Mouse (Mus musculus): ENCODE measurements around the gene 4930415O20Rik. TPM values are rescaled to one million over a fixed set of nuclear protein-coding genes. Genes with fewer than 3 reads are reported as not detected.

The 4930415O20Rik gene
- total and polyA plus RNA-seq, 2 experiments from 2014 or later = not detected

- 2% methylated on average over 7 of the region's 26 CpGs for WGBS
- Histone ChIP-seq H3K27ac (peak overlapping the region; percentile 81), H3K4me2 (ENCODE audit: low read depth, low read length) (peak overlapping the region; percentile 86), H3K4me3 (ENCODE audit: low read length) (peak overlapping the region; percentile 89), H3K9ac (replicated peaks; ENCODE audit: low read length) (peak overlapping the region; percentile 86), H3K9me3 (ENCODE audit: low read length) (no peaks in the 10 kb centered on the region), H3K36me3 (ENCODE audit: insufficient read depth, low read length) (peaks cover 4% of the 10 kb centered on the region), H3K27me3 (ENCODE audit: insufficient read depth, low read length) (no peaks in the 10 kb centered on the region), H3K4me1 (ENCODE audit: insufficient read depth, low read length) (peaks cover 9% of the 10 kb centered on the region)
- no peak for TF ChIP-seq CTCF (IDR thresholded peaks at IDR 0.05; ENCODE audit: low read depth)
- ATAC-seq (peak; percentile 68), DNase-seq (ENCODE audit: low spot score) (peak; percentile 31)
These were observed 38.0 kb downstream of the 4930415O20Rik start for GRCm38 (mm10) chr15:98608784-98609250.

- Histone ChIP-seq H3K9me3 (ENCODE audit: low read length) (no peaks in the 10 kb centered on the region), H3K27me3 (ENCODE audit: insufficient read depth, low read length) (no peaks in the 10 kb centered on the region), H3K4me1 (ENCODE audit: insufficient read depth, low read length) (peaks cover 9% of the 10 kb centered on the region), H3K36me3 (ENCODE audit: insufficient read depth, low read length) (no peaks in the 10 kb centered on the region), H3K9ac (replicated peaks; ENCODE audit: low read length) (peak within 1 kb of the TSS; percentile 86), H3K27ac (peak within 1 kb of the TSS; percentile 81), H3K4me2 (ENCODE audit: low read depth, low read length) (peak within 1 kb of the TSS; percentile 86), H3K4me3 (ENCODE audit: low read length) (peak within 1 kb of the TSS; percentile 89)
- peak; percentile 89 for DNase-seq (ENCODE audit: low spot score)
- TF ChIP-seq CTCF (IDR thresholded peaks at IDR 0.05; ENCODE audit: low read depth) = no peak
- WGBS = under 1% methylated on average over 52 of the region's 75 CpGs
- ATAC-seq = peak; percentile 89
These were observed 38.7 kb downstream of the 4930415O20Rik start, which contains the start of gene Adcy6 for GRCm38 (mm10) chr15:98609331-98610130. Gene Adcy6 (minus strand): TSS chr15:98610076.

DNA sequence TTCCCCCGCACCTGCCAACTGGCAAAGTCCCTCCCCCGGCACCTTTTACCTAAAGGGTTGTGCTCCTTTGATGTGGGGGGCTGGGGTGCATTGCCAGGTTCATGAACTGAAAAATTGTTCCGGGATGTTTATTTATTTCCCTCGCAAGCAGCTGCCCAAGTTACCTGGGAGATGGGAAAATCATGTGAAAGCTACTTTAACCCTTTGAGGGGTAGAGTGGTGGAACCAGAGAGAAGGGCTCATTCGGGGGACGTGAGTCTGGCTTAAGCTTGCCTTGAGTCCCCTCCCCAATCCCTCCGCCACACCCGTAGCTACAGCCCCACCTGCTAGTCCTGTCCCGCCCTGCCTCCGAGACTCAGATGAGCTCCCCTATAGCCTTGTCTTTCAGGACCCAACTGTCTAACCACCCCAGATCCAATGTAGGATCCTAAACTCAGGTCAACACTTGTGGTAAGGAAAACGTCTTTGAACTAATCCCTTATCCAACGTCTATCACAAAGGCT, 39.4 kb downstream of the 4930415O20Rik start:
- WGBS = 4% methylated on average over 12 of the region's 12 CpGs
- Histone ChIP-seq H3K9me3 (ENCODE audit: low read length) (no peaks in the 10 kb centered on the region), H3K4me1 (ENCODE audit: insufficient read depth, low read length) (peaks cover 9% of the 10 kb centered on the region), H3K27ac (peak overlapping the region; percentile 81), H3K9ac (replicated peaks; ENCODE audit: low read length) (peak overlapping the region; percentile 86), H3K36me3 (ENCODE audit: insufficient read depth, low read length) (no peaks in the 10 kb centered on the region), H3K27me3 (ENCODE audit: insufficient read depth, low read length) (no peaks in the 10 kb centered on the region), H3K4me2 (ENCODE audit: low read depth, low read length) (peak overlapping the region; percentile 86), H3K4me3 (ENCODE audit: low read length) (peak overlapping the region; percentile 89)
- ATAC-seq = no peak
- TF ChIP-seq CTCF (IDR thresholded peaks at IDR 0.05; ENCODE audit: low read depth) = no peak
- DNase-seq (ENCODE audit: low spot score) = peak; percentile 25

GRCm38 (mm10) chr15:98612229-98612628, 41.4 kb downstream of the 4930415O20Rik start:
- Histone ChIP-seq H3K4me1 (ENCODE audit: insufficient read depth, low read length) (peaks cover 9% of the 10 kb centered on the region), H3K27ac (no peak overlapping the region), H3K9me3 (ENCODE audit: low read length) (no peaks in the 10 kb centered on the region), H3K4me2 (ENCODE audit: low read depth, low read length) (no peak overlapping the region), H3K27me3 (ENCODE audit: insufficient read depth, low read length) (no peaks in the 10 kb centered on the region), H3K36me3 (ENCODE audit: insufficient read depth, low read length) (no peaks in the 10 kb centered on the region), H3K4me3 (ENCODE audit: low read length) (no peak overlapping the region), H3K9ac (replicated peaks; ENCODE audit: low read length) (no peak overlapping the region)
- no peak for DNase-seq (ENCODE audit: low spot score)
- no peak for TF ChIP-seq CTCF (IDR thresholded peaks at IDR 0.05; ENCODE audit: low read depth)
- ATAC-seq = no peak
- WGBS = 99% methylated on average over 3 of the region's 3 CpGs

DNA sequence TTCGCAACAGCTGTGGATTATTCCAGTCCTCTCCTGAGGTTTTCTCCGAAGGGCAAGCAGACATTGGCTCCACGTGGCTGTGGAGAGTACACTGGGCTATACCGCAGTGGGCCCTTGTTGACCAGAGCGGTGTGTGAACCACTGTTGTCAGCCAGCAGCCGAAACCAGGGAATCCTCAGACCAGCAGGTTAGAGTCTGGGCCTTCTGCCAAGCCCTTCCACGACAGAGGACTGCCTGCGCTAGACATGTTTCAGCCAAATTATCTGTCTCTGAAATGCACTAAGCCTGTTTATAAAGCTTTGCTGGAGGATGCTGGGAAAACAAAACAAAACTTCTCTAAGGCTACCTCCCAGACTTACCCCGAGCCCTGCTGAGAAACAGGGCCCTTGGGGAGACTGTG, 43.7 kb downstream of the 4930415O20Rik start:
- 26% methylated on average over 9 of the region's 9 CpGs for WGBS
- DNase-seq (ENCODE audit: low spot score) (peak; percentile 58), ATAC-seq (no peak)
- Histone ChIP-seq H3K9ac (replicated peaks; ENCODE audit: low read length) (no peak overlapping the region), H3K4me2 (ENCODE audit: low read depth, low read length) (no peak overlapping the region), H3K27me3 (ENCODE audit: insufficient read depth, low read length) (no peaks in the 10 kb centered on the region), H3K4me3 (ENCODE audit: low read length) (no peak overlapping the region), H3K9me3 (ENCODE audit: low read length) (no peaks in the 10 kb centered on the region), H3K36me3 (ENCODE audit: insufficient read depth, low read length) (no peaks in the 10 kb centered on the region), H3K4me1 (ENCODE audit: insufficient read depth, low read length) (no peaks in the 10 kb centered on the region), H3K27ac (no peak overlapping the region)
- no peak for TF ChIP-seq CTCF (IDR thresholded peaks at IDR 0.05; ENCODE audit: low read depth)

DNA sequence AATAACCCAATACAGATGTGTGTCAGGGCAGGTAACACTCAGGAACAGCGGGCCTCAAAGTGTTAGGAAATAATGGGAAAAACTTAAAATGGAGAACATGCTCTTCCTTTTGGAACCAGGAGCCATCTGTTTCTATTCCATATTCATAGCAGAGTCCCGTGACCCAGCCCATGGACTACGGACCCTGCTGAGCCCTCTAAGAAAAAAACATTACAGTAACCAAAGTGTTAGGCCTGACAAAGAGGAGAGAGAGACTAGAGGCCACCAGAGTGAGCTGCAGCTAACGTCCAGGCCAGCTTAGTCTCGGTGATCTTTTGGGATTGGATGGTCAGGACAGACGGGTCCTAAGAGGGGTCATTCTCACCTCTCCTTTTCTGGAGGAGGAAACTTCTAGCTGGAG, 44.2 kb downstream of the 4930415O20Rik start:
- 38% methylated on average over 6 of the region's 6 CpGs for WGBS
- Histone ChIP-seq H3K9me3 (ENCODE audit: low read length) (no peaks in the 10 kb centered on the region), H3K4me3 (ENCODE audit: low read length) (no peak overlapping the region), H3K36me3 (ENCODE audit: insufficient read depth, low read length) (no peaks in the 10 kb centered on the region), H3K27ac (no peak overlapping the region), H3K4me1 (ENCODE audit: insufficient read depth, low read length) (no peaks in the 10 kb centered on the region), H3K4me2 (ENCODE audit: low read depth, low read length) (no peak overlapping the region), H3K9ac (replicated peaks; ENCODE audit: low read length) (no peak overlapping the region), H3K27me3 (ENCODE audit: insufficient read depth, low read length) (no peaks in the 10 kb centered on the region)
- no peak for TF ChIP-seq CTCF (IDR thresholded peaks at IDR 0.05; ENCODE audit: low read depth)
- ATAC-seq (peak; percentile 39; the same call in 1 of the 2 replicates), DNase-seq (ENCODE audit: low spot score) (no peak)

GRCm38 (mm10) chr15:98615751-98616150, 44.9 kb downstream of the 4930415O20Rik start:
- TF ChIP-seq CTCF (IDR thresholded peaks at IDR 0.05; ENCODE audit: low read depth) = no peak
- Histone ChIP-seq H3K9ac (replicated peaks; ENCODE audit: low read length) (no peak overlapping the region), H3K9me3 (ENCODE audit: low read length) (no peaks in the 10 kb centered on the region), H3K4me3 (ENCODE audit: low read length) (no peak overlapping the region), H3K4me2 (ENCODE audit: low read depth, low read length) (no peak overlapping the region), H3K36me3 (ENCODE audit: insufficient read depth, low read length) (no peaks in the 10 kb centered on the region), H3K27me3 (ENCODE audit: insufficient read depth, low read length) (no peaks in the 10 kb centered on the region), H3K4me1 (ENCODE audit: insufficient read depth, low read length) (no peaks in the 10 kb centered on the region), H3K27ac (no peak overlapping the region)
- DNase-seq (ENCODE audit: low spot score) = no peak
- ATAC-seq = no peak
- WGBS = 60% methylated on average over 6 of the region's 6 CpGs

All from hindbrain, postnatal 0 days (tissue).